Mouse (Mus musculus): ENCODE results near the gene Tlx3. TPM values are rescaled to one million over a fixed set of nuclear protein-coding genes. Genes with fewer than 3 reads are reported as not detected.

Tlx3 gene
- polyA plus RNA-seq (2017; shearing (Covaris generic)), result not detected

DNA sequence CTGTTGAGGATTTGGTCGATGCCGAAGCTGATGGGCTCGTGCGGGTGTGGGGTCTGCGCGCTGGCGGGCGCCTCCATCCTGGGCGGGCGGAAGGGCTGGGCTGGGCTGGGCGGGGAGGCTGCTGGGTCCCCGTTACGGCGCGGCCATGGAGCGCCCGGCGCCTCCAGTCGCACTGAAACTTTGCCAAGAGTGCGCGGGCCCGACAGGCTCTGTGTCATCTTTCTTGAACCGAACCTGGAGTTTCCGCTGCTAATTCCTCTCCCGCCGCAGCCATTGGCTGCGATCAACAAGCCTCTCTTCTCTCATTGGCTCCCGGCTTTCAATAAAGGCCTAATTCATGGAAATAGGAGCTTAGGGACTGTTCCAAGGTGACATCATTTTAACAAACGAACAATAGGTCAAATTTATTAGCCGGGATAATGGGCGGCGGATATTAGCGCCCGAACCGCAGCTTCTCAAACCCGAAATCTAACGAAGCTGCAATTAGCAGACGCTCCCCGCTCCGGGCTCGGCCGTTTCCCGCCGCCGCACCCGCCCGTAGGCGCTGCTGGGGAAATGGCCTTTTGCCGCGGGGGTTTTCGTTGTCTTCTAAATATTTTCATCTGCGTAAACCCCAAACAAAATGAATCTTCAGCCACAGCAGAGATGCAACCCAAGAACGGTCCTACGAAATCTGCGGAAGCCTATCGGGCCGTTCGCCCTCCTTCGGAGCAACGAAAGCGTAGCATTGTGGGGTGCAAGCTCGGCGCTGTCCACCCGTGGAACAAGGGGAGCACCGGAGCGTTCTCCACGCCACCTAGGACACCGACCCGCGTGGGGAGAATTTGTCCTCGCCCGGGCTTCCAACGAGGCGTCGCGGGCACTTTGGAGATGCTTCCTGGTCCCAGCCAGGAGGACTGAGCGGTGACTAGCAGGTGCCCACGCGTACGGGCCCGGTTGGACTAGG is at the start of gene Tlx3:
Gene Tlx3 (minus strand): TSS at position 207 of the 946 bp plus-strand sequence.

DNA sequence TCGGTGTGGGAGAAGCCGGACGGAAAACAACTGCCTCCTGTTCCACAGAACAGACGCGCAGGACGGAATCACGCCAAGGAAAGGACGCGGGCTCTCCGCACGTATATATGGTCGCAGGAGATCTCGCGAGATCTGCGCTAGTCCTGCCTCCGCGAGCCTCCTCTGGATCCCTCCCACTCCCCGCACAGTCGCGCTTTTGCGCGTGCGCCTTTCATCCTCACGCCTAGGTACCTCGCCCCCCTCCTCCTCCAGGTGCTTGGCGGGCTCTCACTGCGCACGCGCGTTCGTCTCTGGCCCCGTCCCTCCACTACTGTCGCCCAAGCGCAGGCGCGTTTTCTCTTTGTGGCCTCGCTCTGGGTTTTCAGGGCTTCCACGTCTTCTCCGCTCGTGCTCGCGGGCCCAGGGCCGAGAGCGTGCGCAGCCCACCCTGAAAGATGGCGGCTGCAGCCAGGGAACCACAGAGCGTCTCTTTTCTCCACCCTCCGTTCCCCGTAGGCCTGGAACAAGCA is 40.3 kb downstream of the Tlx3 start, which contains the start of gene Npm1:
Gene Npm1 (minus strand): TSS at position 209 of the 509 bp plus-strand sequence.

Other genes starting within 250 kb of the Tlx3 start
- 0.59 TPM for gene Fgf18, start 56.2 kb downstream of the Tlx3 start, polyA plus RNA-seq (2017; shearing (Covaris generic))
- gene Npm1, start 40.4 kb downstream of the Tlx3 start, polyA plus RNA-seq (2017; shearing (Covaris generic)), result 633 TPM
- gene Gm12117, start 73.1 kb upstream of the Tlx3 start, polyA plus RNA-seq (2017; shearing (Covaris generic)), result not detected